Mouse (Mus musculus): Measurements from ENCODE around the gene 1700030K09Rik. TPM values are rescaled to one million over a fixed set of nuclear protein-coding genes. Genes with fewer than 3 reads are reported as not detected.

Gene 1700030K09Rik
- polyA plus RNA-seq, 1 experiment from 2014 or later = 15.4 TPM

DNA sequence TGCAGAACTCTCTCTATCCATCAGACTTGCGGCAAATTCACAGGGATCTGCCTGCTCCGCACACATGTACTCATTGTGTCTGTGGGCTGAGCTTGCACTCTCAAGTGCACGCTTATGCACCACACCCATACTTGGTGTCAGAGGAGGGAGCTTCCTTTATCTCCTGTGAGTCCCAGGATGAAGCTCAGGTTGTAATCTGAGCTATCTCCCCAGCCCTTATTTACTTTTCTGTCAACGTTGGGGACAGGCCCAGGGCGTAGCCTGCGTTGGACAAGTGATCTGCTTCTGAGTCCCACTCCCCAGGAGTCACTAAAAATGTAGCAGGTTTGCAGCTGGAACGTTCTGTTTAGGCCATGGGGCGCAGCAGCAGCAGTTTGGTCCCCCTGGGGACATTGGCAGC is 7.8 kb downstream of the 1700030K09Rik start:
- Histone ChIP-seq H3K27me3 (ENCODE audit: control insufficient read depth, insufficient read depth, low read length) (no peaks in the 10 kb centered on the region), H3K4me3 (ENCODE audit: low read depth, low read length) (no peak overlapping the region), H3K9ac (ENCODE audit: low read length) (no peak overlapping the region), H3K36me3 (ENCODE audit: control insufficient read depth, insufficient read depth, low read length) (no peaks in the 10 kb centered on the region; the same call in none of the 2 replicates), H3K27ac (ENCODE audit: low read depth, low read length) (no peak overlapping the region), H3K9me3 (ENCODE audit: control insufficient read depth, low read length) (no peaks in the 10 kb centered on the region), H3K4me2 (ENCODE audit: low read depth, low read length, severe bottlenecking) (no peak overlapping the region), H3K4me1 (replicated peaks; ENCODE audit: control insufficient read depth, insufficient read depth, low read length) (no peaks in the 10 kb centered on the region)
- no peak for DNase-seq (ENCODE audit: low spot score)
- ATAC-seq (replicated peaks; ENCODE audit: low FRiP score) = no peak
- 88% methylated on average over 8 of the region's 8 CpGs for WGBS

DNA sequence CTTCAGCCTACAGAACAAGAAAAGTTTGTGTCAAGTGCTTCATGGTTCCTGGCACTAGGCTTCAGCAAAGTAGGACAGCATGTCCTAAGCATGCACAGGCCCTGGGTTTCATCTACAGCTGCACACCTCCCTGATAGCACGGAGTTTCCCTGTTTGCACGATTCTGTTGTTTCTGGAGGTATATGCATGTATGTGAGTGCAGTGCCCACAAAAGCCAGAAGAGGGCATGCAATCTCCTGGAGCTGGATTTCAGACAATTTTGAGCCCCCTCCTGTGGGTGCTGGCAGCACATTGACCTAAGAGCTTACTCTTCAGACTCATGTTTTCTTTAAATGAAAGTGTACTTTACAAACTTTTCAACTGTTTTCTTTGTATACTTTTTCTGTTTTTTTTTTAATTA is 10.2 kb downstream of the 1700030K09Rik start:
- H3K9ac ChIP-seq (ENCODE audit: low read length) = no peak overlapping the region
- H3K4me3 ChIP-seq (ENCODE audit: low read depth, low read length) = no peak overlapping the region
- WGBS = 91% methylated on average over 2 of the region's 2 CpGs
- ATAC-seq (replicated peaks; ENCODE audit: low FRiP score) = no peak
- no peaks in the 10 kb centered on the region for H3K27me3 ChIP-seq (ENCODE audit: control insufficient read depth, insufficient read depth, low read length)
- H3K27ac ChIP-seq (ENCODE audit: low read depth, low read length) = no peak overlapping the region
- H3K36me3 ChIP-seq (ENCODE audit: control insufficient read depth, insufficient read depth, low read length) = no peaks in the 10 kb centered on the region; the same call in none of the 2 replicates
- H3K4me2 ChIP-seq (ENCODE audit: low read depth, low read length, severe bottlenecking) = no peak overlapping the region
- H3K4me1 ChIP-seq (replicated peaks; ENCODE audit: control insufficient read depth, insufficient read depth, low read length) = no peaks in the 10 kb centered on the region
- no peak for DNase-seq (ENCODE audit: low spot score)
- no peaks in the 10 kb centered on the region for H3K9me3 ChIP-seq (ENCODE audit: control insufficient read depth, low read length)

DNA sequence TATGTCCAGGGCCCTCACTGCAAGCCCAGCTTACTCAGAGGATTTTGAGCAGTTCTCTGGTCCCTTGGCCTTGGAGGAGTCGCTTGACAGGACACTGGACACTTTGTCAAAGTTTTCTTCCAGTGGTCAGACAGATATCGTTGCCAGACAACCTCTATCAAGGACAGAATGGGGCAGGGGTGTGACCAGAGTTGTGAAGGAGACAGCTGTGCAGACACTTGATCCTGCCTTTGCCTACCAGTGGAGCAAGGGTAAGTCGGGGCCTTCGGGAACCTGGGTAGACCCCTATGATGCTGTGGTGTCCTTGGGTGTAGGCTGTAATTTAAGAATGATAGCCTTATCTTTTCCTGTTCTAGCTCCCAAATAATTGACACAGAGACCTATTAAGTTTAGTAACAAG is 11.6 kb downstream of the 1700030K09Rik start:
- no peaks in the 10 kb centered on the region for H3K4me1 ChIP-seq (replicated peaks; ENCODE audit: control insufficient read depth, insufficient read depth, low read length)
- H3K27ac ChIP-seq (ENCODE audit: low read depth, low read length) = no peak overlapping the region
- peaks cover 5% of the 10 kb centered on the region for H3K36me3 ChIP-seq (ENCODE audit: control insufficient read depth, insufficient read depth, low read length)
- H3K27me3 ChIP-seq (ENCODE audit: control insufficient read depth, insufficient read depth, low read length) = no peaks in the 10 kb centered on the region
- no peak overlapping the region for H3K4me2 ChIP-seq (ENCODE audit: low read depth, low read length, severe bottlenecking)
- no peaks in the 10 kb centered on the region for H3K9me3 ChIP-seq (ENCODE audit: control insufficient read depth, low read length)
- H3K4me3 ChIP-seq (ENCODE audit: low read depth, low read length) = no peak overlapping the region
- WGBS = 83% methylated on average over 4 of the region's 4 CpGs
- ATAC-seq (replicated peaks; ENCODE audit: low FRiP score) (no peak), DNase-seq (ENCODE audit: low spot score) (no peak)
- no peak overlapping the region for H3K9ac ChIP-seq (ENCODE audit: low read length)

DNA sequence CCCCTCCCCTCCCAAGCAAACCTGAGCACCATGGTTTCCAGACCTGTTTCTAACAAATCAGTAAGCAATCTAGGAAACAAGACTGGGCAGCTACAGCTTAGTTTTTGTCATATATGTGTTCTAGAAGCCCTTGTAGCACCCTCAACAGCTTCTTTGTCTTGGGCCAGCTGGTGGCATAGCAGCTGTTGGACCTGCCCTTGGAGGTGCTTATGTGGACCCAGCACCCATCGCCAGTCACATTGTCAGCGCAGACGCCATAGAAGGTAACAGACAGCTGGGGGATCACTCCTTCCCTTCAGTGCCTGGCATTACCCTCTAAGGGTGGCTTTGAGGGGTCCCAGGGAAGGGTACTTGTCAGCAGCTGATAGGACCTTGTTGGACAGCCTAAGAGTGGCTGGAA is 14.1 kb downstream of the 1700030K09Rik start:
- DNase-seq (ENCODE audit: low spot score) = no peak
- no peak overlapping the region for H3K4me2 ChIP-seq (ENCODE audit: low read depth, low read length, severe bottlenecking)
- H3K36me3 ChIP-seq (ENCODE audit: control insufficient read depth, insufficient read depth, low read length) = peaks cover 23% of the 10 kb centered on the region
- no peaks in the 10 kb centered on the region for H3K27me3 ChIP-seq (ENCODE audit: control insufficient read depth, insufficient read depth, low read length)
- H3K4me1 ChIP-seq (replicated peaks; ENCODE audit: control insufficient read depth, insufficient read depth, low read length) = no peaks in the 10 kb centered on the region
- H3K9me3 ChIP-seq (ENCODE audit: control insufficient read depth, low read length) = no peaks in the 10 kb centered on the region
- H3K27ac ChIP-seq (ENCODE audit: low read depth, low read length) = no peak overlapping the region
- no peak overlapping the region for H3K4me3 ChIP-seq (ENCODE audit: low read depth, low read length)
- WGBS = 89% methylated on average over 3 of the region's 3 CpGs
- ATAC-seq (replicated peaks; ENCODE audit: low FRiP score) = no peak
- H3K9ac ChIP-seq (ENCODE audit: low read length) = no peak overlapping the region

DNA sequence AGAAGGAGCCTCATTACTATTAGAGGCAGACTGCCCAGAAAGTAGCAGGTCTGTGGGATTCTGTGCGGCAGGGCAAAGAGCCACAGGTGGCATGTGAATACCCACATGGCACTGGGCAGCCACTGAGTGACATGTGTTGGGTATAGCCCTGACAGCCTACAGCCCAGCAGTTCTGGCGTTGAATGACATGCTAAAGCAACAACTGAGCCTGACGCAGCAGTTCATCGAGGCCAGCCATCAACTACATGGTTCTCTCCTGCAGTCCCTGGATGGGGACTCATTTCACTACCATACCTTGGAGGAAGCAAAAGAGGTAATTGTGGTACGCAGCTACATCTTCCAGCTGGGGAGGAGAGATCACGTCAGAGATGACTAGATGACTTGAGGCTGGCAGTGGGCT is 14.8 kb downstream of the 1700030K09Rik start:
- no peaks in the 10 kb centered on the region for H3K4me1 ChIP-seq (replicated peaks; ENCODE audit: control insufficient read depth, insufficient read depth, low read length)
- H3K9ac ChIP-seq (ENCODE audit: low read length) = no peak overlapping the region
- H3K27me3 ChIP-seq (ENCODE audit: control insufficient read depth, insufficient read depth, low read length) = no peaks in the 10 kb centered on the region
- no peak overlapping the region for H3K4me3 ChIP-seq (ENCODE audit: low read depth, low read length)
- H3K36me3 ChIP-seq (ENCODE audit: control insufficient read depth, insufficient read depth, low read length) = peaks cover 25% of the 10 kb centered on the region
- ATAC-seq (replicated peaks; ENCODE audit: low FRiP score) = no peak
- DNase-seq (ENCODE audit: low spot score) = no peak
- WGBS = 92% methylated on average over 6 of the region's 6 CpGs
- no peak overlapping the region for H3K4me2 ChIP-seq (ENCODE audit: low read depth, low read length, severe bottlenecking)
- no peak overlapping the region for H3K27ac ChIP-seq (ENCODE audit: low read depth, low read length)
- H3K9me3 ChIP-seq (ENCODE audit: control insufficient read depth, low read length) = no peaks in the 10 kb centered on the region

DNA sequence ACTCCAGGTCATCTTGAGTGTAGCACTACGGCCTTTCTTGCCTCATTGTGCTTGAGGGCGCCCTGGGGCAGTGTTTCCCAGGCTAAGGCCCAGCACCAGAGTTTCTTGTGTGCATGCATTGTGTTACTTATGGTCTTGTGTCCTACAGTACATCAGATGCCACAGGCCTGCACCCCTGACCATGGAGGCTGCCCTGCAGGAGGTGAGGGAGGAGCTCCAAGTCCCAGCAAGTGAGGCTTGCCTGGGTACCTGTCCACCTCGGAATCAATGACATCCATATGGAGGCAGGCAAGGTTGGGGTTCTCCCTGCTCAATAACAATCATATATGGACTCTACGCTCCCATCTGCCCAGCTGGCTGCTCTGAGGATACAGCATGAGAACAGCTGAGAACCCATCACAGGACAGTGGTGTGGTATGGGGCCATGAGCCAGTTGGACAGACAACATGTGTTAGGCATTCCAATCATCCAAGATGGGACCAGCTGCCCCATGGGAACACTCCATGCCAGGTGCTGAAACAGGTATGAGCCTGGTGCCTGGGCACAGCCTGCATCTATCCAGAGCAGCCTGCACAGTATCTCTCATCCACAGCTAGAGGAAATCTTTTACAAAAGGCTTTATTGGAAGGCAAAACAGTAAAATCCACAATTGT is 16.3 kb downstream of the 1700030K09Rik start:
- Histone ChIP-seq H3K9ac (ENCODE audit: low read length) (no peak overlapping the region), H3K9me3 (ENCODE audit: control insufficient read depth, low read length) (no peaks in the 10 kb centered on the region), H3K4me3 (ENCODE audit: low read depth, low read length) (no peak overlapping the region), H3K27ac (ENCODE audit: low read depth, low read length) (no peak overlapping the region), H3K27me3 (ENCODE audit: control insufficient read depth, insufficient read depth, low read length) (no peaks in the 10 kb centered on the region), H3K36me3 (ENCODE audit: control insufficient read depth, insufficient read depth, low read length) (peaks cover 38% of the 10 kb centered on the region), H3K4me1 (replicated peaks; ENCODE audit: control insufficient read depth, insufficient read depth, low read length) (no peaks in the 10 kb centered on the region), H3K4me2 (ENCODE audit: low read depth, low read length, severe bottlenecking) (no peak overlapping the region)
- ATAC-seq (replicated peaks; ENCODE audit: low FRiP score) (no peak), DNase-seq (ENCODE audit: low spot score) (peak; percentile 46)
- WGBS = 92% methylated on average over 4 of the region's 4 CpGs

DNA sequence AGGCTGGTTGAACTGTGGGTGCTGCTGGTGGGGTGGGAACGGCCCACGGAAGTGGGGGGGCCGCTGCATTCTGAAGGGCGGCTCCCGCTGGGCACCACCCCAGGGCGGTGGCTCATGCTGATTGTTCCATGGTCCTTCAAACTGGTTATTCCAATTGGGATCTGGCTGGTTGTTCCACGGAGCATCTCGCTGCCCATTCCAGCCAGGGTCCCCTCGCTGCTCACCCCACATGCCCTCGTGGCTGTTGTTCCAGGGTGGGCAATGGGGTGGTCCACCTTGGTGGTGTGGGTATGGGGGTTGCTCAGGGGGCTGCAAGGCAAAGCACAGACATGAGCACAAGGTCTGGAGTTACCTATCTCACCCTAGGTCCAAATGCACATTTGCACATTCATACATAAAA is 20.5 kb downstream of the 1700030K09Rik start:
- Histone ChIP-seq H3K9ac (ENCODE audit: low read length) (no peak overlapping the region), H3K4me2 (ENCODE audit: low read depth, low read length, severe bottlenecking) (no peak overlapping the region), H3K4me3 (ENCODE audit: low read depth, low read length) (no peak overlapping the region), H3K4me1 (replicated peaks; ENCODE audit: control insufficient read depth, insufficient read depth, low read length) (no peaks in the 10 kb centered on the region), H3K27ac (ENCODE audit: low read depth, low read length) (no peak overlapping the region), H3K9me3 (ENCODE audit: control insufficient read depth, low read length) (no peaks in the 10 kb centered on the region), H3K27me3 (ENCODE audit: control insufficient read depth, insufficient read depth, low read length) (no peaks in the 10 kb centered on the region), H3K36me3 (ENCODE audit: control insufficient read depth, insufficient read depth, low read length) (peaks cover 69% of the 10 kb centered on the region)
- no peak for ATAC-seq (replicated peaks; ENCODE audit: low FRiP score)
- WGBS = 96% methylated on average over 10 of the region's 10 CpGs
- DNase-seq (ENCODE audit: low spot score) = no peak

DNA sequence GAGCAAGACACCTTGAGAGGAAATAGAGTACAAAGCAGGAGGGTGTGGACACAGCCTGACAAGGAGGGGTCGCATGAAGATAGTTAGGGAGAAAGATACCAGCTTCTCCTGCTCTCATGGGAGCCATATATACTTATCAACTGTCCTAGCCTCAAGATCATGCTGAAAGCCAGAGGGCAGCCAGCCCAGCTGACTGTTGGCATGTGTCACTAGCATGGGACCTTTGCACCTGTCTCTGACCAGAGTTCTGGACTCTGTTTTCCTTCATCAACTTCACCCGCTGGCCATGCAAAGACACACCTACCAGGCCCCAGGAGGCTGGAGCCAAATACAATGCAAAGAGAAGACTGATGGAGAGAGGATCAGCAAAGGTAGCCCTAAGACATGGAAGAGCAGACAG is 25.6 kb downstream of the 1700030K09Rik start:
- no peak for DNase-seq (ENCODE audit: low spot score)
- Histone ChIP-seq H3K27ac (ENCODE audit: low read depth, low read length) (no peak overlapping the region), H3K36me3 (ENCODE audit: control insufficient read depth, insufficient read depth, low read length) (peaks cover 49% of the 10 kb centered on the region), H3K27me3 (ENCODE audit: control insufficient read depth, insufficient read depth, low read length) (no peaks in the 10 kb centered on the region), H3K4me2 (ENCODE audit: low read depth, low read length, severe bottlenecking) (no peak overlapping the region), H3K9ac (ENCODE audit: low read length) (no peak overlapping the region), H3K9me3 (ENCODE audit: control insufficient read depth, low read length) (no peaks in the 10 kb centered on the region), H3K4me3 (ENCODE audit: low read depth, low read length) (no peak overlapping the region), H3K4me1 (replicated peaks; ENCODE audit: control insufficient read depth, insufficient read depth, low read length) (peaks cover 4% of the 10 kb centered on the region; the same call in 1 of the 2 replicates)
- 95% methylated on average over 2 of the region's 2 CpGs for WGBS
- ATAC-seq (replicated peaks; ENCODE audit: low FRiP score) = no peak

DNA sequence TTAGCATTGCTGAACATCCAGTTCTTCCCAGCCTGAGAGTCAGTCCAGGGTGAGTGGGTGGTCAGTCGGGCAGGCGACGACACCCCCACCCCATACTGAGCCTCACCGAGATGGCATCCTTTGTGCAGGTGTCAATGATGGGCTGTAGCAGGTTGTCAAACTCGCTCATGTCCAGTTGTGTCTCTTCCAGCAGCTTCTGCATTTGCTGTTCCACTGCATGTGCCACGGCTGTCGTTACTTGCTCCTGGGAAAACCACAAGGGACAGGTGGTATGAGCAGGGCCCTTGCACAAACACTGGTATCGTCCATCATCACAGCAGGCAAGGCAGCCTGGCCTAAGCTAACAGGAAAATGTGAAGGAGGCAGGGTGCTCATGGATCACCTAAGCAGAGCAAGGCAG is 26.3 kb downstream of the 1700030K09Rik start:
- DNase-seq (ENCODE audit: low spot score) = no peak
- no peak overlapping the region for H3K27ac ChIP-seq (ENCODE audit: low read depth, low read length)
- no peaks in the 10 kb centered on the region for H3K9me3 ChIP-seq (ENCODE audit: control insufficient read depth, low read length)
- H3K4me1 ChIP-seq (replicated peaks; ENCODE audit: control insufficient read depth, insufficient read depth, low read length) = peaks cover 4% of the 10 kb centered on the region; the same call in 1 of the 2 replicates
- H3K27me3 ChIP-seq (ENCODE audit: control insufficient read depth, insufficient read depth, low read length) = no peaks in the 10 kb centered on the region
- ATAC-seq (replicated peaks; ENCODE audit: low FRiP score) = no peak
- H3K36me3 ChIP-seq (ENCODE audit: control insufficient read depth, insufficient read depth, low read length) = peaks cover 45% of the 10 kb centered on the region
- no peak overlapping the region for H3K9ac ChIP-seq (ENCODE audit: low read length)
- H3K4me3 ChIP-seq (ENCODE audit: low read depth, low read length) = no peak overlapping the region
- WGBS = 92% methylated on average over 8 of the region's 8 CpGs
- H3K4me2 ChIP-seq (ENCODE audit: low read depth, low read length, severe bottlenecking) = no peak overlapping the region

Data from forebrain, embryonic 11.5 days (tissue).